Mouse (Mus musculus) heart, embryonic 15.5 days (tissue): Measurements from ENCODE around the gene Tstd2. TPM values are rescaled to one million over a fixed set of nuclear protein-coding genes. Genes with fewer than 3 reads are reported as not detected.

Experiments used
- polyA plus RNA-seq: library from polyadenylated mRNA; unstranded; fragments of >200 nt; fragmentation: Nextera tagmentation; extraction: Ambion mirVana; gene quantifications from 2 replicates; pipeline ENCODE4 v1.2.1, GENCODE M21; 2015

The Tstd2 gene
- polyA plus RNA-seq, 1 experiment from 2014 or later: 24.2 TPM

Other genes starting within 250 kb of the Tstd2 start
- gene Ccdc180, start 248.4 kb downstream of the Tstd2 start, polyA plus RNA-seq: 0.11 TPM in 2 replicates
- 17.0 and 17.2 TPM in 2 replicates for gene Tdrd7, start 173.4 kb downstream of the Tstd2 start, polyA plus RNA-seq
- gene Tmod1, start 99.8 kb downstream of the Tstd2 start, polyA plus RNA-seq: 170 and 195 TPM in 2 replicates
- 37.4 and 45.4 TPM in 2 replicates for gene Ncbp1, start 81 bp downstream of the Tstd2 start, polyA plus RNA-seq
- gene Xpa, start 57.6 kb upstream of the Tstd2 start, polyA plus RNA-seq: 13.9 and 15.5 TPM in 2 replicates
- gene Foxe1, start 204.9 kb upstream of the Tstd2 start, polyA plus RNA-seq: not detected in 2 replicates